Mouse (Mus musculus) midbrain, embryonic 10.5 days (tissue): Measurements from ENCODE around the gene Clhc1. TPM values are rescaled to one million over a fixed set of nuclear protein-coding genes. Genes with fewer than 3 reads are reported as not detected.

ENCODE experiments used
- DNase-seq: peaks from one replicate; pipeline ENCODE4 v3.0.0-alpha.2; 2017; ENCODE audit warnings: low spot score
- H3K27ac ChIP-seq: fragments of 300-500 bp; sonication (generic); replicated peaks from 2 replicates; pipeline ENCODE4 v1.5.1; 2016; ENCODE audit warnings: mild to moderate bottlenecking
- H3K27me3 ChIP-seq: fragments of 300-500 bp; sonication (generic); 2 replicates; pipeline ENCODE4 v1.6.1; 2016; ENCODE audit warnings: low read depth, mild to moderate bottlenecking; ENCODE audit not compliant: poor library complexity, severe bottlenecking
- H3K36me3 ChIP-seq: fragments of 300-500 bp; sonication (generic); 2 replicates; pipeline ENCODE4 v1.6.1; 2016; ENCODE audit warnings: mild to moderate bottlenecking, moderate library complexity
- H3K4me1 ChIP-seq: fragments of 300-500 bp; sonication (generic); 2 replicates; pipeline ENCODE4 v1.6.1; 2016
- H3K4me3 ChIP-seq: fragments of 300-500 bp; sonication (generic); 2 replicates; pipeline ENCODE4 v1.5.1; 2016; ENCODE audit warnings: mild to moderate bottlenecking, moderate library complexity
- H3K9me3 ChIP-seq: fragments of 300-500 bp; sonication (generic); replicated peaks from 2 replicates; pipeline ENCODE4 v1.6.1; 2016; ENCODE audit warnings: mild to moderate bottlenecking
- WGBS: fragments of 180-500 bp; shearing (Covaris S2); methylation state at CpG from one replicate; pipeline ENCODE4 v1.1.7; 2016; 5-methylcytosine and 5-hydroxymethylcytosine counted together
- polyA plus RNA-seq: library from polyadenylated mRNA; unstranded; fragments of >200 nt; fragmentation: Nextera tagmentation; extraction: Ambion mirVana; gene quantifications from 2 replicates; pipeline ENCODE4 v1.2.1, GENCODE M21; 2016

The Clhc1 gene
- 0.12 and 0.47 TPM in 2 replicates for polyA plus RNA-seq

- Histone ChIP-seq H3K9me3 (no peaks in the 10 kb centered on the region), H3K27me3 (no peaks in the 10 kb centered on the region), H3K4me1 (peaks cover 14% of the 10 kb centered on the region), H3K4me3 (peak within 1 kb of the TSS; percentile 81), H3K36me3 (peaks cover 39% of the 10 kb centered on the region), H3K27ac (peak within 1 kb of the TSS; percentile 92)
- whole genome bisulfite sequencing: under 1% methylated on average over 46 of the region's 46 CpGs
- peak; percentile 91 for DNase-seq
These were observed at the start of gene Clhc1, which contains the start of gene Rps27a for GRCm38 (mm10) chr11:29547752-29548503. TSS of gene Clhc1 (plus strand) at chr11:29547950. TSS of gene Rps27a (minus strand) at chr11:29548109.

- no peaks in the 10 kb centered on the region for H3K9me3 ChIP-seq
- 94% methylated on average over 10 of the region's 10 CpGs for WGBS
These were observed 43.5 kb upstream of the Clhc1 start for GRCm38 (mm10) chr11:29503948-29504893.

GRCm38 (mm10) chr11:29504899-29505625 is 42.7 kb upstream of the Clhc1 start:
- H3K27me3 ChIP-seq: no peaks in the 10 kb centered on the region
- H3K9me3 ChIP-seq: no peaks in the 10 kb centered on the region
- H3K27ac ChIP-seq: no peak overlapping the region
- 96% methylated on average over 2 of the region's 2 CpGs for WGBS
- H3K4me3 ChIP-seq: no peak overlapping the region
- H3K36me3 ChIP-seq: peaks cover 64% of the 10 kb centered on the region
- no peak for DNase-seq
- no peaks in the 10 kb centered on the region for H3K4me1 ChIP-seq

More at GRCm38 (mm10) chr11:29503948-29504893, 43.5 kb upstream of the Clhc1 start:
- Histone ChIP-seq H3K27ac (no peak overlapping the region), H3K4me3 (no peak overlapping the region), H3K4me1 (no peaks in the 10 kb centered on the region), H3K36me3 (peaks cover 70% of the 10 kb centered on the region), H3K27me3 (no peaks in the 10 kb centered on the region)
- no peak for DNase-seq

GRCm38 (mm10) chr11:29509421-29509820 is 38.3 kb upstream of the Clhc1 start:
- Histone ChIP-seq H3K4me1 (peaks cover 9% of the 10 kb centered on the region), H3K9me3 (no peaks in the 10 kb centered on the region), H3K27ac (no peak overlapping the region), H3K4me3 (no peak overlapping the region), H3K36me3 (peaks cover 56% of the 10 kb centered on the region), H3K27me3 (no peaks in the 10 kb centered on the region)
- WGBS: 95% methylated on average over 1 of the region's 1 CpGs
- no peak for DNase-seq

GRCm38 (mm10) chr11:29512818-29513535 is 34.8 kb upstream of the Clhc1 start:
- no peak overlapping the region for H3K4me3 ChIP-seq
- no peak for DNase-seq
- 91% methylated on average over 4 of the region's 4 CpGs for WGBS

GRCm38 (mm10) chr11:29514325-29514681 is 33.4 kb upstream of the Clhc1 start:
- no peaks in the 10 kb centered on the region for H3K27me3 ChIP-seq
- peaks cover 27% of the 10 kb centered on the region for H3K36me3 ChIP-seq
- H3K9me3 ChIP-seq: no peaks in the 10 kb centered on the region
- H3K27ac ChIP-seq: peak overlapping the region; percentile 88
- no peak for DNase-seq
- peaks cover 13% of the 10 kb centered on the region for H3K4me1 ChIP-seq
- peak overlapping the region; percentile 75 for H3K4me3 ChIP-seq
- WGBS: 27% methylated on average over 10 of the region's 10 CpGs

More at GRCm38 (mm10) chr11:29512818-29513535, 34.8 kb upstream of the Clhc1 start:
- Histone ChIP-seq H3K27me3 (no peaks in the 10 kb centered on the region), H3K27ac (no peak overlapping the region), H3K9me3 (no peaks in the 10 kb centered on the region), H3K4me1 (peaks cover 13% of the 10 kb centered on the region), H3K36me3 (peaks cover 28% of the 10 kb centered on the region)

GRCm38 (mm10) chr11:29514682-29515412 is 32.9 kb upstream of the Clhc1 start, which contains the start of gene Prorsd1:
TSS of gene Prorsd1 (minus strand) at chr11:29515033.
- Histone ChIP-seq H3K36me3 (peaks cover 26% of the 10 kb centered on the region), H3K27me3 (no peaks in the 10 kb centered on the region), H3K4me3 (peak within 1 kb of the TSS; percentile 75), H3K9me3 (no peaks in the 10 kb centered on the region), H3K27ac (peak within 1 kb of the TSS; percentile 88), H3K4me1 (peaks cover 13% of the 10 kb centered on the region)
- WGBS: 3% methylated on average over 40 of the region's 40 CpGs
- peak; percentile 90 for DNase-seq

GRCm38 (mm10) chr11:29525988-29526794 is 21.6 kb upstream of the Clhc1 start, which contains the start of gene Mtif2:
TSS of gene Mtif2 (plus strand) at chr11:29526408.
- Histone ChIP-seq H3K9me3 (no peaks in the 10 kb centered on the region), H3K4me3 (peak within 1 kb of the TSS; percentile 79), H3K27me3 (no peaks in the 10 kb centered on the region), H3K4me1 (peaks cover 18% of the 10 kb centered on the region), H3K27ac (peak within 1 kb of the TSS; percentile 95), H3K36me3 (peaks cover 14% of the 10 kb centered on the region)
- peak; percentile 89 for DNase-seq
- 1% methylated on average over 47 of the region's 47 CpGs for WGBS

GRCm38 (mm10) chr11:29538201-29538600 is 9.5 kb upstream of the Clhc1 start:
- Histone ChIP-seq H3K36me3 (peaks cover 85% of the 10 kb centered on the region), H3K4me3 (no peak overlapping the region)
- WGBS: 93% methylated on average over 1 of the region's 1 CpGs

GRCm38 (mm10) chr11:29544225-29544945 is 3.4 kb upstream of the Clhc1 start:
- Histone ChIP-seq H3K27ac (no peak overlapping the region), H3K4me3 (no peak overlapping the region), H3K36me3 (peaks cover 71% of the 10 kb centered on the region), H3K4me1 (peaks cover 14% of the 10 kb centered on the region), H3K27me3 (no peaks in the 10 kb centered on the region), H3K9me3 (no peaks in the 10 kb centered on the region)
- 84% methylated on average over 3 of the region's 3 CpGs for WGBS
- no peak for DNase-seq

More at GRCm38 (mm10) chr11:29538201-29538600, 9.5 kb upstream of the Clhc1 start:
- Histone ChIP-seq H3K27me3 (no peaks in the 10 kb centered on the region), H3K4me1 (no peaks in the 10 kb centered on the region), H3K27ac (no peak overlapping the region), H3K9me3 (no peaks in the 10 kb centered on the region)
- no peak for DNase-seq
